Mouse (Mus musculus): Measurements from ENCODE around the gene Map3k9.
A peak's percentile ranks its signal among the peaks of the same experiment; 100 is the strongest.

Map3k9 gene

DNA sequence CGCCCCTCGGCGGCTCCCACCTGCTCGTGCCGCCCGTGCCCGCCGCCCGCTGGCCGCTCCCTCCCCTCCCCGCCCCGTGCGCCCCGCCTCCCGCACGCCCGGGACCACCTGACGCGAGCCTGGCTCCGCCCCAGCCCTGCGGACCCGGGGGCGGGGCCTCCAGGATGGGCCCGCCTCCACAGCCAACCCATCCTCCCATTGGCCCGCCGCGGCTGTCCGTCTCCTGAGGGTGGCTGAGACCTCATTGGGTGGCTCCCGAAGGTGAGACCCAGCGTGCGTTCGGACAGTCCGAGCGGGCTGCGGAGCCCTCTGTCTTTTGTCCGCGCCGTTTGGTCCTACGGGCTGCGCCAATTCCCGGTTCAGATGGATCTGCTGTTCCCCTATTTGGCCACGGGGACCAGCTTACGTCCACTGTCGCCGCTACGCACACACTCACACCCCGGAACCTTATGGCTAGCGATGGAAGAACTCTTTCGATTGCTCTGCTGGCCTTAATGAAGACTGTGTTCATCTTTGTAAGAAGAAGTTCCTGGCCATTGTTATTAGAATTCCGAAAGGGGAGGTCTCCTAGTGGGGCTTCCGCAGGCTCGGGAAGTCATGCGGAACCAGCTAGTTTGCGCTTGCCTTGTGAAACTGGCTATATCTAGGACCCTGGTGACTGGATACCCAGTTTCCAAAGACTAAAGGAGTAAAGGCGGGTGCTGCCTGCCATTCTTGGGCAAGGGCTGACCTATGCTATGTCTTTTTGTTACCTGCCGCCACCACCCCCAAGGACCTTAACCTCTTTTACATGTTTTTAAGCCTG lies at the start of gene Map3k9:
TSS of gene Map3k9 (minus strand) at position 71 of the 805 bp plus-strand sequence.
- DNase-seq (ENCODE audit: low read depth, low spot score), result peak; percentile 97

DNA sequence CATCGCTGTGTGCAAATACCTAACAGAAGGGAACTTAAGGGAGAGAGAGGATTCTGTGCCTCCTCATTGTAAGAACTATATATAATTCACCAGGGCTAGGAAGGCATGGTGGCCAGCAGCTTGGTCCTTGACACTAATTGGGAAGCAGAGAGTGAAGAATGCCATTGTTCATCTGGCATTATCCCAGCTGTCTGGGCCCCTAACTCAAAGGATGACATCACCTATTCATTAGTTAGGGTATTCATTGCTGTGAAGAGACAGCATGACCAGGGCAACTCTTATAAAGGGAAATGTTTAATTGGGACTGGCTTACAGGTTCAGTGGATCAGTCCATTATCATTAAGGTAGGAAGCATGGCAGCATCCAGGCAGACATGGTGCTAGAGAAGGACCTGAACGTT lies 47.4 kb upstream of the Map3k9 start:
- DNase-seq (ENCODE audit: low read depth, low spot score), result no peak

DNA sequence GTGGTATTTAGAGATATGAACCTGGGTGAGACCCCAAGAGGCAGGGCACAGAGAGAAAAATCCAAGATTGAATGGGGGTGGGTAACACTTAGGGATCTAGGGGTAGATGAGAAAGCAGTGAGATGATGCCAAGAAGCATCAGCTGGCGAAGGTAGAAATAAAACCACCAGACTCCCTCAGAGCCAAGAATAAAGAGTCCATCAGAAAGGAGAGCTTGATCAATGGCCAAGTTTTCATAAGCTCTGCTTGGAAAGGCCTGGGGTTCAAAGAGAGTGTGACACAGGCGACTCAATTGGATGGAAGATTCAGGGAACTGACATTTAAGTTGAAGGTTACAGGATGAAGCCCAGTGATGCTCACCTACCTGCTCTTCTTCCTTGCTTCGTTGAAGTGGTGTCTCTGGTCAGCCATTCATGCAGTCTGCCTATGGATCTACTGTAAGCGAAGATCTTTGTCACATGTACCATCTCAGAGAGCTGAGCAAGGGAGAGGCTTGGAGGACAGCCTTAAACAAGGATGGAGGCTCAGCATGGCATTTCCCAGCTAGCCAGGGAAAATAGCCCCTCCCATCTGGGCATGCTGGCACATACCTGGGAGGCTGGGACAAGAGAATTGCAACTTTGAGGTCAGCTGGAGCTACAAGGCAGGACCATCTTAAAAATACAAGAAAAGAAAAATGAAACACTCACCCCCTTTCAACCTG lies 42.0 kb upstream of the Map3k9 start:
- DNase-seq (ENCODE audit: low read depth, low spot score), result peak; percentile 69

DNA sequence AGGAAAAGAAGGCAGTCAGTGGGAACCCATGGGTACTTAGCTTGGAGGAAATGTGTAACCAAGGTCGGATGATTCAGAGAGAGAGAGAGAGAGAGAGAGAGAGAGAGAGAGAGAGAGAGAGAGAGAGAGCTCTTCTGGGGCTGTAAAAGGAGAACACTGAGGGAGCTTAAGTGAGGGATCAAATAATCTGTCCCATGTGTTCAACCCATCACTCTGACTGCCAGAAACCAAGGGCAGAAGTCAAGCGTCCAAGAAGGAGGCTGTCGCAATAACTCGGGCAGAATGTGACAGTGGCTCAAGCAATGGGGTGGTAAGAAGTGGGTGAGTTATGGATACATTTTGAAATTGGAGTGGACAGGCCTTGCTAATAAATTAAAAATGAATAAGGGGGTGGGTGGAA lies 41.2 kb upstream of the Map3k9 start:
- DNase-seq (ENCODE audit: low read depth, low spot score), result no peak

DNA sequence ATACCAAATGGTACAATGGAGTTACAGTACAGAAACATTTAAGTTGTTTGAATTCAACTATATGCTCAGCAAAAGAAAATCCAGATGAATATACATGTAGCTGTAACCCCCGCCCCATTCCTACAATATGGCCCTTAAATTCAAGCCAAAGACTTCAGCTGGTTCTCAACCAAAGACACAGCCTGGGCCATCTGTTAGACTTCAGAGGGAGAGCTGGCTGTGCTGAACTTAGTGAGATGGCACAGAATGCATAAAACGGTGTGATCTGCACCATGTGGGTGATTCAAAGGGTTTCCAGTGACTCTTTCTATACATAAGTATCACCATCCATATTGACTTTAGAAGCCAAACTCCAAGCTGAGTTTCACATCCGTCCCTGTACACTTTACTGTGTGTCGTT lies 39.7 kb upstream of the Map3k9 start:
- DNase-seq (ENCODE audit: low read depth, low spot score), result peak; percentile 92

DNA sequence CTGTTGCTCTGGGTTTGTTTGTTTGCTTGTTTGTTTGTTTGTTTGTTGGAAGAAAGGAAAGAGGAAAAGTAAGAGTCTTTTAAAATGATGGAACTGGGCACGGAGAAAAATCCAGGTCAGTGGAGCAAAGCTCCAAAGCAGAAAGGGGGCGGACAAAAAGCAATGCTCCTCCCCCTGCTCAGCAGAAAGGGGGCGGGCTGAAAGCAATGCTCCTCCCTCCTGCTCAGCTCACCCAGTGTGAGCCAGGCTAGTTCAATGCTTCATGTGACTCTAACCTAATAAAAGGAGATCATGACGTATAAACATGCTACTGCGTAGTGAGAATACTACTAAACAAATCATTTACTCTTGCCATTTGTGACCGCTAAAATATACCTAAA lies 36.1 kb upstream of the Map3k9 start:
- no peak for DNase-seq (ENCODE audit: low read depth, low spot score)

DNA sequence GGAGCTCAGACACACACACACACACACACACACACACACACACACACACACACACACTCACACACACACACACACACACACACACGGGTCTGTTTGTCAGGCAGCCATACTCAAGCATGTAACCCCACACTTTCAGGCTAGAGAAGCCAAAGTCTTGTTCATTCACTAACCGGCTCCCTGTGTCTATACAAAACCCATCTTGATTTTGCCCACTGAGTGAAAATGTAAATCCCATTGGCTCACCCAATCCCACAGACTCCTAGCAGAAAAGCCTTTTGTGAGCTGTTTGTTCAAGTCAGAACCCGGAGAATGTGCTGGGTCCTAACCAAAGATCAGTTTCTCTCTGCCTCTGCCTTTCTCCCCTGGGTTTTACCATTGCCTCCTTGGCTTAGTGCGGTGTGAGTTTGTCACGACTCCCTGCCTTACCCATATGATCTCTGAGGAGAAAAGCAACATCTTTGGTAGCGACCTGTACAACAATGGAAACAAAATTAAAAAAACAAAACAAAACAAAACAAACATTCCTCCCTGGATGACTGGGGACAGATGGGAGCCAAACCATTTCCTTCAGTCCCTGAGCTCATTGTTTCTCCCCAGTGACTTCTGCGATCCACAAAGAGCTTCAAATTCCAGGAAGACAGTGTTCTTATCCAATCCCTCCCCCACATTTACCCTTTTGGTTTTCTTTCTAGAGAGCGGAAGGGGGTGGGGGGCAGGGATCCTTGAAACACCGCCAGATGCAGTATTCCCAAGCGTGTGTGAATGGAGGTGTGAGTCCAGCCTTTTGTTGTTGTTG lies 35.6 kb upstream of the Map3k9 start:
- DNase-seq (ENCODE audit: low read depth, low spot score), result no peak

DNA sequence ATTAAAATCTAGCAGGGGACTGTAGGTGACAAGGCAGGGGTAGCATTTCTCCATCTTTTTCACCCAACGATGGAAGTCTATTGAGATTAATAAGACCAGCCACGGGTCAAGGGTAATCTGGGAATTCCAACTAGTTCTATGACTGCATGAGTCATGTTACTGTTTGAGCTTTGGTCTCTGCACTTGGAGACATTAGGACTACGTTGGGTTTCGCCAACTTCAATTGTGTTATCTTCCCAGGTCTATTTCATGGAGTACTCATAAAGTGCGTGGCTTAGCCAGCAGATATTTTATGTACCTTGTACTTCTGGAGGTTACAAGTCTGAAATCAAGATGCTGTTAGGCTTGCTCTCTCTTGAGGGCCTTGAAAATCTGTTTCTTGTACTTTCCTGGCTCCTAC lies 33.8 kb upstream of the Map3k9 start:
- no peak for DNase-seq (ENCODE audit: low read depth, low spot score)

DNA sequence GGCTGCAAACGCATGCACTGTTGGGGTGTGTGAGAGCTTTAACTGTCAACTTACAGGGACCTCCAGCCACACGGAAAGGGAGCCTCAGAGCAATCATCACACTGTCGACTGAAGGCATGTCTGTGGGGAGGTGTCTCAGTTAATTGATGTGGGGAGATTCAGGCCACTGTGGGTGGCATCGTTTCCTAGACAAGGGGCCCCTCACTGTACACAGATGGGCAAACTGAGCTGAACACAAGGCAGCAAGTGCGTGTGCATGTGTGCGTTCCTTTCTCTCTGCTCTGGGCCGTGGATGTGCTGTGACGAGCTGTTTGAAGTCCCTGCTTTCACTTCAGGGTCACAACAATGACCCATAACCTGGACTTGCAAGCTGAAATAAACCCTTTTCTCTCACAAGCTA lies 29.4 kb upstream of the Map3k9 start:
- DNase-seq (ENCODE audit: low read depth, low spot score), result no peak

DNA sequence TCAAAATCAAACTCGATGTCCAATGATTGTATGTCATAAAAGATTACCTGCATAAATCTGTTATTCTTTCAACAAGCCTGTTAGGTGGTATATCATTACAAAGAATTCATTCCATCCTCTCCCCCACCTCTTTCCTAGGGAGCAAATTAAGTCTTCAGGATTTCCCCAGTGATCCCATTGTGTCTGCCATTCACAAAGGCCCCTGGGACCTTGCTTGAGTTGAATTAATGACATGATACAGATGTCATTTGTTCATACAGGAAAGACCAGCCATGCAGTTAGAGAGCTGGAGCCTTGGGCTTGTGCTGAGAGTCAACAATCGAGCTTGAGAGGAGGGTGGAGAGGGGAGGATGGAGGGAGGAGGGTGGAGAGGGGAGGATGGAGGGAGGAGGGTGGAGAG lies 27.6 kb upstream of the Map3k9 start:
- DNase-seq (ENCODE audit: low read depth, low spot score), result no peak

DNA sequence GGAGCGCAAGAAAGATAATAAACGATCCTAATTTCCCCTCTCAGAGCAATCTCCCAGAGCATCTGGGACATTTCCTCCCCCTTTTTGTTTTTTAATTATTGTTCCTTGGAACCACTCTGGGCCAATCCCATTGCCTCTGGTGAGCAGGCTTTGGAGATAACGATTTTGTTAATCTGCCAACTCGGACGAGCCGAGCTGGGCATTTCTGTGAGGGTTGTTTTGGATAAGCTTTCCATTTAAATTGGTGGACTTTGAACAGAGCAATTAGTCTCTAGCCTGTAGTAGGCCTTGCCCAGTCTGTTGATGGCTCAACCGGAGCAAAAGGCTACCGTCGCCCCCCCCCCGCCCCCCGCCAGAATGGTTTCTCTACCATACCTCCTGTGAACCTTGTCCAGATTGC lies 27.0 kb upstream of the Map3k9 start:
- no peak for DNase-seq (ENCODE audit: low read depth, low spot score)

DNA sequence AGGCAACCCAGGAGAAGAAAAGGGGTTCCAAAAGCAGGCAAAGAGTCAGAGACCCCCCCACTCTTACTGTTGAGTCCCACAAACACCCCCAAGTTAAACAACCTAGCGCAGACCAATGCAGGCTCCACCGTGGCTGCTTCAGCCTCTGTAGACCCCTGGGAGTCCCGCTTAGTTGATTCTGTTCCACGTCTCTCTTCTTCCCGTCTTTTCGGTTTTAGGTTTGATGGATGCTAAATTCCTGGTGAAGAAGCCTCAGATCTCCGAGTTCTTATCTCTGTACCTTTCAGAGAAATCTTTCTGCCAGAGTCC lies 26.5 kb upstream of the Map3k9 start:
- no peak for DNase-seq (ENCODE audit: low read depth, low spot score)

DNA sequence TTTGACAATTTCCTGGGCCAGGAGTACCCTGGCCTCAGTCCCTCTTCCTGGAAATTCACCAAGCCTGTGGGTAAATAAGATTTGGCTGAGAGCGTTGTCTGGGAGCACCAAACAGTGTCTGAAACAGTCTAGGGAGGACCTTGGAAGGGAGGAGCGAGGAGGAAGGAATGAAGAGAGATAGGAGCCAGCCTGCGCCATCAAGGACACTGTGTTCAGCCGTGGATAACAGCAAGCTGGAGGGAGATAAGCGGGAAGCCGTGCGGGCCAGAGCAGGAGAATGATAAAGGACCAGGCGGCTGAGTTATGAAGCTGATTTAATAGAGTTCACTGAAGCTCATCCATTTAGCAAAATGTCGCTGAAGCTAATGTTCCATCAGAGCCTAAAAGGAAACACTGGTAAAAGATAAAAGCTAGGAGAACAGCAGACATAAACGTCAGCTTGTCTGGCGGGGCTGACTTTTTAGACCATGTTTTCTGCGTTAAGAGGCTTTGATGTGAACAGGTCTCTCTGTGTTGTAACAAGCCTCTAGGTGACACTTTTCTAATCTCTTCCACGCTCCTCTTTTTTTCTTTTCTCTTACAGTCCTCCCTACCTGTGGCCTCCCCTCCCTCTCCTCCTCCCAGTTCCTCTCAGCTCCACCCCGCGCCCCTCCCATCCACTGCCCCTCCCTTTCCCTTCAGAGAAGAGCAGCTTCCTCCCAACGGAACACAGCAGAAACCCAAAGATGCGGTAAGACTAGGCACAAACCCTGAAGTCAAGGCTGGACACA lies 26.0 kb upstream of the Map3k9 start:
- peak; percentile 84 for DNase-seq (ENCODE audit: low read depth, low spot score)

DNA sequence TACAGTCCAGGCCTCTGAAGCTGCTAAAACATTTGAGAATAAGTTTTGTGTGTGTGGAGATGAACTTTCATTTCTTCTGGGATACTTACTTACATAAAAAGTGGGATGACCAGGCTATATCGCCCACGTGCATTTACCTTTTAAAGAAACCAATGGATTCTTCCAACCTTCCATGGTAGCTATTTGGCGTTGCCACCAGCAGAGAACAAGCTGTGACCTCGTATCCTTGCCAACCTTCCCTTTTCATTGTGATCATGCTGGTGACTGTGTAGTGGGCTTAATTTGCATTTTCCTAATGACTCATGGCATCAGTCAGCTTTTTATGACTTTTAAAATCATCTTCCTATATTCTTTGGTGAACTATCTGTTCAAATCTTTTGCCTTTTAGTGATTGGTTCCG lies 25.1 kb upstream of the Map3k9 start:
- peak; percentile 54 for DNase-seq (ENCODE audit: low read depth, low spot score)

DNA sequence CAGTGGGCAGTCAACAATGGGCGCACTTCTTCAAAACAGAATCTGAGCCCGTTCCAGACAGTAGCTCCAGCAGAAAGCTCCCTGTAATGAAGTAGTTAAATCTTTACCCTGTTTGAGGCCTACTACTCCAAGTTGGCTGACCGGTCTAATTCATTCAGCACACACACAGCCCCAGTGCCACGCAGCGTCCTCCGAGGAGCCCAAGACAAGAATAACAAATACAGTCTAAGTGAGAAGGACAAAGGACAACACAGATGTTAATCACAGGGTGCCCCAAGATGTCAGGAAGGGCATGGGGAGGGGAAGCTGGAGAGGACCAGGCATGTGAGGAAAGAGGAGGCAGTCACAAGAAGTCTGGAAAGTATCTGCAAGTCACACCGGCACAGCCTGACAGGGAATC lies 22.8 kb upstream of the Map3k9 start:
- DNase-seq (ENCODE audit: low read depth, low spot score), result no peak

DNA sequence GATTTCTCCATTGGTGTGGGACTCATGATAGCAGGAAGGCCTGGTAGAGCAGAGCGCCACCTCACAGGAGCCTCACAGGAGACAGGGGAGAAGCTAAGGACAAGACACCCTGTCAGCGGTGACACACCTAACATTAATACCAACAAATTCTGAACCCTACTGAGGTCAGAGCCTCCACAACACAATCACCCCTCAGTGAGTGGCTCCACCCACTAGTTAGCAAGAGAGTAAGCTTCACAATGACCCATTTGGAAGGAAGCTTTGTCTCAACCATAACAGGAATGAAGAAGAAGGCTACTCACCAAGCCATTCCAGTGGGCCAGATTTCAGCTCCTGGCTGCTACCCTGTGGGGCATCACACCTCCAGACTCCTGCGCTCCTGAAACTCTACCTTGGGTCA lies 22.0 kb upstream of the Map3k9 start:
- DNase-seq (ENCODE audit: low read depth, low spot score), result no peak

DNA sequence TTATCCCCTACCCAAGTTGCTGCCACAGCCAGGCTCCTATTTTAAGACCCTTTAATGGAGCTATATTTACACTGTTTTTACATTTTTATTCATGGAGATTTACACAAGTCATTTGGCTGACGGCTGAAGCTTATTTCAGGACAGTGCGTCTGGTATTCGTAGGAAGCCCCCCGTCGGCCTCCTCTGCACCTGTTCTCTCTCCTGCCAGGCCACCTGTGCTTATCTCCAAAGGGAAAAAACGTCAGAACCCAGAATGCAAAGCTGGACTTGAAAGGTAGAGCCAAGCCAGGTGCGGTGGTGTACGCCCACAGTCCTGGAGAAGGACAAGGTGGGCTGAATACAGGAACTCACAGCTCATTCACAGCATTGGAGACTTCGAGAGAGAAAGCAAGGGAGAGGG lies 20.2 kb upstream of the Map3k9 start:
- DNase-seq (ENCODE audit: low read depth, low spot score), result no peak

DNA sequence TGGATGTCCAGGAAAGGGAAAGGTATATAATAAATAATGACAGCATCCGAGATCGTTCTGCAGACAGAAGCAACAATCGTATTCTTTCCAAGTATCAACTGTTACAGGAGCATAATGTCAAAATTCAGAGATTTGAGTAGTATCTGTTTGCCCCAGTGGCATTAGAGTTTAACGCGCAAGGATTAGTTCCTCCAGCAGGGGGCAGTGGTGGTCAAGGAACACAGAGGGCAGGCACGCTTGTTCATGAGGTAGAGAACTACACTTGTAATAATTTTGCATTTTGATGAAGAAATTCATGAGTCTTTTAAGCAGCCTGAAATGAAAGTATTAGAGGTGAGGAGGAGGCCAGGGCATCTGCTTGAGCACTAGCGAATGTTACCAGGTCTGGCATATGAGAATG lies 15.6 kb upstream of the Map3k9 start:
- peak; percentile 82 for DNase-seq (ENCODE audit: low read depth, low spot score)

DNA sequence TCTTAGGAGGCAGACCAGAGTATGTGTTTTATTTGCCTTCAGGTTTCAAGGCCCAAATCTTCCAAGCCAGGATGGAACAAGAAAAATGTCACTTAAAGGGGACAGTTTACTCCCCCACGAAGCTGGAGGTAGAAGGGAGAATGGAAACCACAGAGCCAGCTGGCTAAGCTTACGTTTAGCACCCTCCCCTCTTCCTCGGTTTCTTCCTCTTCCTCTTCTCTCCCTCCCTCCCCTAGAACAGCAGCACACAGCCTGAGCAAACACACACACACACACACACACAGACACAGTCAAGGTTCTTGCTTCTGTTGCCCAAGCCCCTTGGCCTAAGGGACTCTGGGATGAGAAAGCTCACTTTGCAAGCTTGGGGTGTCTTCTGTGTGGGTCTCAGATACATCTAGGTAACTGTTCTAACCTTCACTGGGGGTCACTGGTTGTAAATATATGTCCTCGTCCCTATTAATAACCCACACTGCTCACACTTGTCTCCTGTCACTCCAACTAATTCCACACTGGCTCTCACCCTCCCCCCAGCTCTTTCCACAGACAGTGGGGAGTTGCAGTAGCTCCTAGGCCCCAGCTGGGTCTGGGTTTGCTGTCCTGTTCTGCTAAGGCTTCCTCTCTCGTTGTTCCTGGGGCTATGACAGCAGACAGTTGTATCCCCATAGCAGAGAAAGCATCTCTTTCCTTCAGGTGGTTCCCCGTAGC lies 11.7 kb upstream of the Map3k9 start:
- DNase-seq (ENCODE audit: low read depth, low spot score), result no peak

DNA sequence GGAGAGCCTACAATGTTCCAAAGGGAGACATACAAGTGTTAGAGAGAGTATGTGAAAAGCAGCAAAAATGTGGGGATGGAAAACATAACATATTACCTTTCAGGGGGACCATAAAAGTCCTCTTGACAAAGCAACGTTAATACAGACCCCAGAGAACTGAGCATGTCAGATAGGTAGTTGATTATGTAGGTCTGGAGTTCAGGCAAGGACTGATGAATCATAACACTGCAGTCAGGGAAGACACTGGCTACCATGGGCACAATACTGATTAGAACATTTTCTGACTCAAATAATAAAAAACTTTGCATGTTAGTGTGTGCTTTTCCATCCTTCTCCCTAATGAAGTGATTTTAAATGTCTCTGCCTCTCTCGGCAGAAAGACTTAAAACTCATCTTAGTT lies 8.5 kb upstream of the Map3k9 start:
- DNase-seq (ENCODE audit: low read depth, low spot score), result no peak

DNA sequence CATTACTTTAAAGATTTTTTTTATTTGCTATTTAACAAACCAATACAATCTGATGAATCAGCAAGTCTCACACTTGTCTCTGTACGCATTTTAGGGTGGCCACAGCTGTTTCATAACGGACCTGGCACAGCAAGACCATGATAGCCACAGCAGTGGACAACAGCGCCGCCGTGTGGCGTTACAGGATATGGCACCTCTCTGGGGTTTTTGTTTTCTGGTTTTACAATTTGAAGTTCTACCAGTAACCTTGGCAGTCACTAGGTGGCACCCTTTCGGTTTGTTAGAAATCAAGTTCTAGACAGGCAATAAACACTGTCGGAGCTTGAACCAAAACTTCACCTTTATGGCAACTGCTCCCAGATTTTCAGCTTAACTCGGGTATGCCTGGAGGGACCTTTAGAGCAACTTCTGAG lies 7.7 kb upstream of the Map3k9 start:
- DNase-seq (ENCODE audit: low read depth, low spot score), result peak; percentile 95
